Mouse (Mus musculus): ENCODE measurements around the gene Eif1b. TPM values are rescaled to one million over a fixed set of nuclear protein-coding genes. Genes with fewer than 3 reads are reported as not detected.
A peak's percentile ranks its signal among the peaks of the same experiment; 100 is the strongest.

The Eif1b gene
- total RNA-seq (2021), result 10 to 100 TPM; 64.6 to 68.6 TPM

GRCm38 (mm10) chr9:120492010-120492399 lies at the start of gene Eif1b:
Gene Eif1b, plus strand, starts transcription at chr9:120492232.
- DNase-seq, result no peak

GRCm38 (mm10) chr9:120444642-120445041 lies 47.4 kb upstream of the Eif1b start:
- DNase-seq, result no peak

GRCm38 (mm10) chr9:120449696-120450329 lies 42.2 kb upstream of the Eif1b start:
- DNase-seq, result no peak

GRCm38 (mm10) chr9:120455768-120456655 lies 36.0 kb upstream of the Eif1b start:
- peak; percentile 55 for DNase-seq

- DNase-seq, result no peak
These were observed 21.6 kb upstream of the Eif1b start for GRCm38 (mm10) chr9:120470431-120470830.

- no peak for DNase-seq
These were observed 10.4 kb upstream of the Eif1b start for GRCm38 (mm10) chr9:120481644-120482043.

GRCm38 (mm10) chr9:120482382-120482781 lies 9.7 kb upstream of the Eif1b start:
- DNase-seq, result no peak

GRCm38 (mm10) chr9:120483101-120483500 lies 8.9 kb upstream of the Eif1b start:
- no peak for DNase-seq

GRCm38 (mm10) chr9:120487076-120487475 lies 5.0 kb upstream of the Eif1b start:
- DNase-seq, result peak; percentile 37

GRCm38 (mm10) chr9:120491509-120491908 lies 523 bp upstream of the Eif1b start:
- DNase-seq, result no peak

- DNase-seq, result peak; percentile 82
These were observed 644 bp downstream of the Eif1b start for GRCm38 (mm10) chr9:120492400-120493351.

GRCm38 (mm10) chr9:120493781-120494180 lies 1.7 kb downstream of the Eif1b start:
- DNase-seq, result no peak

- DNase-seq, result peak; percentile 77
These were observed 4.7 kb downstream of the Eif1b start for GRCm38 (mm10) chr9:120496691-120497090.

- DNase-seq, result no peak
These were observed 6.0 kb downstream of the Eif1b start for GRCm38 (mm10) chr9:120497983-120498382.

- no peak for DNase-seq
These were observed 9.3 kb downstream of the Eif1b start for GRCm38 (mm10) chr9:120501191-120501902.

GRCm38 (mm10) chr9:120502013-120502412 lies 10.0 kb downstream of the Eif1b start:
- peak; percentile 82 for DNase-seq

GRCm38 (mm10) chr9:120504423-120504822 lies 12.4 kb downstream of the Eif1b start:
- DNase-seq, result no peak

GRCm38 (mm10) chr9:120511781-120512180 lies 19.7 kb downstream of the Eif1b start:
- DNase-seq, result peak; percentile 41

GRCm38 (mm10) chr9:120516720-120517119 lies 24.7 kb downstream of the Eif1b start:
- no peak for DNase-seq

GRCm38 (mm10) chr9:120518946-120519345 lies 26.9 kb downstream of the Eif1b start:
- no peak for DNase-seq

- no peak for DNase-seq
These were observed 27.6 kb downstream of the Eif1b start for GRCm38 (mm10) chr9:120519469-120520125.

All from heart, postnatal 4 days (tissue).